Mouse (Mus musculus) intestine, embryonic 14.5 days (tissue): ENCODE results near the gene Gramd2. TPM values are rescaled to one million over a fixed set of nuclear protein-coding genes. Genes with fewer than 3 reads are reported as not detected.

ENCODE experiments used
- ATAC-seq: fragments of 200-750 bp; cut with Nextera tagmentation; replicated peaks from 2 replicates; pipeline ENCODE4 v1.8.0; 2017; ENCODE audit warnings: low read depth, moderate number of reproducible peaks, moderate TSS enrichment, moderate library complexity; ENCODE audit not compliant: low FRiP score, low TSS enrichment
- DNase-seq: peaks from one replicate; pipeline ENCODE4 v3.0.0-alpha.2; 2018; ENCODE audit warnings: low spot score
- H3K27ac ChIP-seq: fragments of 300-500 bp; sonication (generic); 2 replicates; pipeline ENCODE4 v1.5.1; 2014; ENCODE audit warnings: low read depth, mild to moderate bottlenecking, control low read depth
- H3K27me3 ChIP-seq: fragments of 300-500 bp; sonication (generic); replicated peaks from 2 replicates; pipeline ENCODE4 v1.6.1; 2014; ENCODE audit warnings: low read length, control low read depth; ENCODE audit not compliant: control insufficient read depth, insufficient read depth
- H3K36me3 ChIP-seq: fragments of 300-500 bp; sonication (generic); 2 replicates; pipeline ENCODE4 v1.6.1; 2014; ENCODE audit warnings: low read length, control low read depth; ENCODE audit not compliant: control insufficient read depth, insufficient read depth
- H3K4me1 ChIP-seq: fragments of 300-500 bp; sonication (generic); replicated peaks from 2 replicates; pipeline ENCODE4 v1.6.1; 2014; ENCODE audit warnings: low read length, control low read depth, mixed read lengths; ENCODE audit not compliant: control insufficient read depth, insufficient read depth
- H3K4me2 ChIP-seq: fragments of 300-500 bp; sonication (generic); 2 replicates; pipeline ENCODE4 v1.6.1; 2014; ENCODE audit warnings: low read length
- H3K4me3 ChIP-seq: fragments of 300-500 bp; sonication (generic); 2 replicates; pipeline ENCODE4 v1.5.1; 2014; ENCODE audit warnings: low read depth, low read length, control low read depth, mixed read lengths
- H3K9ac ChIP-seq: fragments of 300-500 bp; sonication (generic); 2 replicates; pipeline ENCODE4 v1.6.1; 2014; ENCODE audit warnings: mild to moderate bottlenecking, low read length
- H3K9me3 ChIP-seq: fragments of 300-500 bp; sonication (generic); 2 replicates; pipeline ENCODE4 v1.6.1; 2016; ENCODE audit warnings: low read length, control low read depth; ENCODE audit not compliant: control insufficient read depth
- WGBS: fragments of 180-500 bp; shearing (Covaris S2); extraction: QIAGEN DNeasy Blood & Tissue Kit; methylation state at CpG from one replicate; pipeline ENCODE4 v1.1.7; 2014; 5-methylcytosine and 5-hydroxymethylcytosine counted together
- polyA plus RNA-seq: library from polyadenylated mRNA; unstranded; fragments of >200 nt; fragmentation: Nextera tagmentation; extraction: Ambion mirVana; gene quantifications from 2 replicates; pipeline ENCODE4 v1.2.1, GENCODE M21; 2014

The Gramd2 gene
- polyA plus RNA-seq, 1 experiment from 2014 or later: 1.3 TPM

DNA sequence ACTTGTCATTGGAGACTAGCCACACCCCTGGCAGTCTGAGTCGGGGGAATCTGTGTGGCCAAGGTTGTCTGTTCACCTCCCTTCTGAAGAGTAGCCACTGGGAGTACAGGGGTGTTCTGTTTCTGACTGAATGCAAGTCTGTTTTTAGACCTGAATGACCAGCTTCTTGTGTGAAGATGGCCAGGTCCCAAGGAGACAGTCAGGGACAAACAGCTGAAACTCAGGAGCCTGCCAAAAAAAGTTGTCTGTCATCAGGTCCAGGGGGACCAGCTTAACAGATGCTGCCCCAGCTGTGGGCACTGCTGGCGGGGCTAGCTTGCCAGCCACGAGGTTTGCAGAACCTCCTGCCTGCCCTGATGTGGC lies 15.5 kb downstream of the Gramd2 start:
- no peaks in the 10 kb centered on the region for H3K27me3 ChIP-seq
- H3K4me1 ChIP-seq: peaks cover 26% of the 10 kb centered on the region
- no peaks in the 10 kb centered on the region for H3K36me3 ChIP-seq
- WGBS: 35% methylated on average over 3 of the region's 3 CpGs
- H3K27ac ChIP-seq: no peak overlapping the region
- H3K9ac ChIP-seq: no peak overlapping the region
- no peak for ATAC-seq
- DNase-seq: no peak
- H3K4me3 ChIP-seq: no peak overlapping the region
- H3K9me3 ChIP-seq: no peaks in the 10 kb centered on the region
- no peak overlapping the region for H3K4me2 ChIP-seq

DNA sequence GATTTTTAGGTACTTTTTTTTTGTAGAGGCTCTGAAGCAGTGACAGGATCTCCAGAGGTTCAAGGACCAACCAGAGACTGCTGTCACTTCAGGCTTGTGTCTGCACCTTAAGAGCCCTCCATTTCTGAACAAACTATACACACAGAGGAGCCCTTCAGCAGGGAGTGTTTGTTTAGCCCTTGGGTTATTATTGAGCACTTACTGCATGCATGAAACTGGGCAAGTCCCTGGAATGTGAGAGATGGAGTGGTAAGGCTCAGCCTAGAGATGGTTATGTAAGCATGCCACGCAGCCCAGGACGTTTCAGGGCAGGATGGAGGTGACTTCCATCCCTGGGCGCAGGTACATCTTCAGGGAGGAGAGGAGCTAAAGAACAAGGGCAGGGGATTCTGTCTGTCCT lies 16.4 kb downstream of the Gramd2 start:
- WGBS: 83% methylated on average over 3 of the region's 3 CpGs
- H3K27ac ChIP-seq: no peak overlapping the region
- H3K9ac ChIP-seq: no peak overlapping the region
- no peak overlapping the region for H3K4me3 ChIP-seq
- H3K27me3 ChIP-seq: no peaks in the 10 kb centered on the region
- H3K4me1 ChIP-seq: peaks cover 25% of the 10 kb centered on the region
- H3K4me2 ChIP-seq: no peak overlapping the region
- no peaks in the 10 kb centered on the region for H3K36me3 ChIP-seq
- no peaks in the 10 kb centered on the region for H3K9me3 ChIP-seq
- ATAC-seq (no peak), DNase-seq (no peak)

DNA sequence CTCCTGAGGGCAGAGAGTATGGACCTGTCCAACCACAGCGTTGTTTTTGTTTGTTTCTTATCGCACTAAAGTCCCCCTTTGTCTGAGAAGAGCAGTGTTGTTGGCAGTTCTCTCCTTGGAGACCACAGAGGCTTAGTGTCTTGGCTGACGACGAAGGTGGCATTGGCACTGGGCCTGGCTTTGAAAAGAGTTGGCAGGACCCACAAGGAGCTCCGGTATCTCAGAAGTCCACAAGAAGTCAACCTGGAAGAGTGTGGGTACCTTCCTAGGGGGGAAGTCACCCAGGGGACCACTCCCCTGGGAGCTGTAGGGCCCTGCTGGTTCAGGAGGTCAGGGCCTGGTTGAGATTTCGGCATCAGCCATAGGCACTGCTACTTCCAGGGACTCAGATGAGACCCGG lies 21.1 kb downstream of the Gramd2 start:
- Histone ChIP-seq H3K36me3 (no peaks in the 10 kb centered on the region), H3K27me3 (no peaks in the 10 kb centered on the region), H3K4me1 (no peaks in the 10 kb centered on the region), H3K27ac (no peak overlapping the region), H3K9me3 (no peaks in the 10 kb centered on the region), H3K9ac (no peak overlapping the region), H3K4me2 (no peak overlapping the region), H3K4me3 (no peak overlapping the region)
- no peak for DNase-seq
- 89% methylated on average over 7 of the region's 7 CpGs for WGBS
- ATAC-seq: no peak

DNA sequence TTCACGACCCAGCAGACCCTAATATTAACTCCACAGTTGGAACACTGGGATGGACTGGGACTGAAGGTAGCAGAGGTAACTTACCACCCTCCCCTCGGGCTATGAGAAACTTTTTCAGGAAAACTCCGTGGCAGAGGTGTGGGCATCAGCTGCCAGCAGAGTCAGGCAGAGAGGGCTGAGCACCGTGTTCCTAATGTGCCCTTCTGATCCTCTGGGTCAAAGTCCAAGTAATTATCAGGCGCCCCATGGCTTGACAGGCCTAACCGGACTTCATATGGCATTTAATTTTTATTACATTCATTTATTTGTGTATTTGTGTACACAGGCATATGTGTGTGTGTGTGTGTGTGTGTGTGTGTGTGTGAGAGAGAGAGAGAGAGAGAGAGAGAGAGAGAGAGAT lies 23.2 kb downstream of the Gramd2 start:
- Histone ChIP-seq H3K9me3 (no peaks in the 10 kb centered on the region), H3K4me2 (no peak overlapping the region), H3K27ac (no peak overlapping the region), H3K27me3 (no peaks in the 10 kb centered on the region), H3K9ac (no peak overlapping the region), H3K36me3 (no peaks in the 10 kb centered on the region), H3K4me1 (no peaks in the 10 kb centered on the region; the same call in 1 of the 2 replicates), H3K4me3 (no peak overlapping the region)
- DNase-seq (no peak), ATAC-seq (no peak)
- WGBS: 56% methylated on average over 6 of the region's 6 CpGs

- WGBS: 49% methylated on average over 10 of the region's 10 CpGs
- ATAC-seq (no peak), DNase-seq (no peak)
- no peaks in the 10 kb centered on the region; the same call in 1 of the 2 replicates for H3K4me1 ChIP-seq
- no peaks in the 10 kb centered on the region for H3K36me3 ChIP-seq
- no peak overlapping the region for H3K27ac ChIP-seq
- H3K4me2 ChIP-seq: no peak overlapping the region
- no peak overlapping the region for H3K4me3 ChIP-seq
- H3K9ac ChIP-seq: no peak overlapping the region
- no peaks in the 10 kb centered on the region for H3K27me3 ChIP-seq
- no peaks in the 10 kb centered on the region for H3K9me3 ChIP-seq
Observed at GRCm38 (mm10) chr9:59706850-59707825, 27.2 kb downstream of the Gramd2 start.

DNA sequence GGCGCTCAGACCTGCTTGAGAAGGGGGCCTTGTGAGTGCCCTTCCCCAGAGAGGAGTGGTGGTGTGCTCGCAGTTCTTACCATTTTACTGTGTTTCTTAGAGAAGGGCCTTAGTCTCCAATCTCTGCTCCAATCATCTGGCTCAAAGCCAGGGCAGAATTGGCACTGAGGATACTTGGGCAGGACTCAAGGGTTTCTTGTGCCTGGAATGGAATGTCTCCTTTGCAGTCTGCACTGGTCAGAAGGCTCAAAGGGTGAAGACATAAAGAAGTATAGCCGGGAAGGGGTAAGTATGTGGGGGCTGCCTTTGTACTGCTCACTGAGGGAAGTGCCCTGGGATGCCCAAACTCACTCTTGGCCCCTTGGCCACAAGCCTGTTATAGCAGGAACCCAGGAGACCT lies 29.3 kb downstream of the Gramd2 start:
- no peak overlapping the region for H3K4me3 ChIP-seq
- DNase-seq: no peak
- no peaks in the 10 kb centered on the region for H3K27me3 ChIP-seq
- no peaks in the 10 kb centered on the region for H3K36me3 ChIP-seq
- 85% methylated on average over 3 of the region's 3 CpGs for WGBS
- no peaks in the 10 kb centered on the region; the same call in 1 of the 2 replicates for H3K4me1 ChIP-seq
- H3K9me3 ChIP-seq: no peaks in the 10 kb centered on the region
- H3K4me2 ChIP-seq: no peak overlapping the region
- H3K27ac ChIP-seq: no peak overlapping the region
- H3K9ac ChIP-seq: no peak overlapping the region
- ATAC-seq: no peak

- H3K9me3 ChIP-seq: no peaks in the 10 kb centered on the region
- no peak overlapping the region for H3K27ac ChIP-seq
- no peak overlapping the region for H3K9ac ChIP-seq
- 53% methylated on average over 7 of the region's 7 CpGs for WGBS
- no peak for DNase-seq
- no peaks in the 10 kb centered on the region for H3K4me1 ChIP-seq
- no peak overlapping the region for H3K4me2 ChIP-seq
- H3K4me3 ChIP-seq: no peak overlapping the region
- no peaks in the 10 kb centered on the region for H3K27me3 ChIP-seq
- H3K36me3 ChIP-seq: no peaks in the 10 kb centered on the region
- ATAC-seq: no peak
Observed at GRCm38 (mm10) chr9:59716275-59716898, 36.4 kb downstream of the Gramd2 start.

DNA sequence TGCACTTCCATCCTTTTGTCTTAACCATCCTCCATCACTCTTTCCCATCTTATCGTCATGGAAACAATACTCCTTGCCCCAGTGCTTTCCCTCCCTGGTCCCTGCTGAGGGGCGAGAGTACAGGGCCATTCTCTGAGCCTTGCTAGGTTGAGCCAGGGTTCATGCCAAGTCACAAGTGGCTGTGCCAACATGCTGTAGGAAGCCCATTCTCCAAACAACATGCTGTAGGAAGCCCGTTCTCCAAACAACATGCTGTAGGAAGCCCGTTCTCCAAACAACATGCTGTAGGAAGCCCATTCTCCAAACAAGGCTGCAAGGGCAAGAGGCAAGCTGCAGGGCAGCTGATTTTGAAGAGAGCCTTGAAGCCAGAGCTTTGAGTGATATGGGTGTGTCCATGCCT lies 38.3 kb downstream of the Gramd2 start:
- ATAC-seq (no peak), DNase-seq (no peak)
- Histone ChIP-seq H3K4me1 (no peaks in the 10 kb centered on the region; the same call in 1 of the 2 replicates), H3K36me3 (no peaks in the 10 kb centered on the region), H3K4me3 (no peak overlapping the region), H3K4me2 (no peak overlapping the region), H3K27ac (no peak overlapping the region), H3K9ac (no peak overlapping the region), H3K27me3 (no peaks in the 10 kb centered on the region), H3K9me3 (no peaks in the 10 kb centered on the region)
- 89% methylated on average over 4 of the region's 4 CpGs for WGBS
